Mouse (Mus musculus) gonadal fat pad, adult 2 months (tissue): ENCODE data around the gene Tectb. TPM values are rescaled to one million over a fixed set of nuclear protein-coding genes. Genes with fewer than 3 reads are reported as not detected.
"Not testable (repeated sequence)": the region's sequence is repeated elsewhere in the genome, so short reads cannot be mapped to it uniquely, and the experiment has no call there.

ENCODE experiments used
- DNase-seq: peaks from one replicate; pipeline ENCODE4 v3.0.0-alpha.2; 2012; ENCODE audit warnings: low read depth
- polyA plus RNA-seq: library from polyadenylated mRNA; depleted of rRNA; stranded (reverse); fragments of >200 nt; gene quantifications from 2 replicates; pipeline ENCODE4 v1.2.3, GENCODE M21; 2012; rRNA removed

Gene Tectb
- polyA plus RNA-seq, result 0.11 and 0.26 TPM in 2 replicates

- no peak for DNase-seq
Observed at GRCm38 (mm10) chr19:55180433-55180832, at the start of gene Tectb. Gene Tectb, plus strand, starts transcription at chr19:55180733.

GRCm38 (mm10) chr19:55131747-55132146 is 48.8 kb upstream of the Tectb start:
- DNase-seq, result no peak

- DNase-seq, result no peak
Observed at GRCm38 (mm10) chr19:55132476-55132875, 48.1 kb upstream of the Tectb start.

- DNase-seq, result peak; percentile 56
Observed at GRCm38 (mm10) chr19:55134521-55134920, 46.0 kb upstream of the Tectb start.

- no peak for DNase-seq
Observed at GRCm38 (mm10) chr19:55135918-55136317, 44.6 kb upstream of the Tectb start.

GRCm38 (mm10) chr19:55136693-55137427 is 43.7 kb upstream of the Tectb start:
- DNase-seq, result no peak

GRCm38 (mm10) chr19:55137884-55138283 is 42.6 kb upstream of the Tectb start:
- DNase-seq, result no peak

GRCm38 (mm10) chr19:55138506-55138905 is 42.0 kb upstream of the Tectb start:
- DNase-seq, result no peak

GRCm38 (mm10) chr19:55139301-55139700 is 41.2 kb upstream of the Tectb start:
- DNase-seq, result peak; percentile 100

- DNase-seq, result no peak
Observed at GRCm38 (mm10) chr19:55143391-55144300, 36.9 kb upstream of the Tectb start.

- no peak for DNase-seq
Observed at GRCm38 (mm10) chr19:55144691-55145090, 35.8 kb upstream of the Tectb start.

GRCm38 (mm10) chr19:55145136-55145535 is 35.4 kb upstream of the Tectb start:
- DNase-seq, result no peak

- DNase-seq, result no peak
Observed at GRCm38 (mm10) chr19:55147568-55147967, 33.0 kb upstream of the Tectb start.

GRCm38 (mm10) chr19:55148109-55148508 is 32.4 kb upstream of the Tectb start:
- no peak for DNase-seq

- no peak for DNase-seq
Observed at GRCm38 (mm10) chr19:55149646-55150045, 30.9 kb upstream of the Tectb start.

- DNase-seq, result not testable (repeated sequence)
Observed at GRCm38 (mm10) chr19:55152274-55152673, 28.3 kb upstream of the Tectb start.

GRCm38 (mm10) chr19:55152983-55153382 is 27.6 kb upstream of the Tectb start:
- DNase-seq, result no peak

GRCm38 (mm10) chr19:55157029-55157428 is 23.5 kb upstream of the Tectb start:
- DNase-seq, result no peak

GRCm38 (mm10) chr19:55158606-55159005 is 21.9 kb upstream of the Tectb start:
- no peak for DNase-seq

GRCm38 (mm10) chr19:55159826-55160225 is 20.7 kb upstream of the Tectb start:
- no peak for DNase-seq

- DNase-seq, result no peak
Observed at GRCm38 (mm10) chr19:55162271-55162670, 18.3 kb upstream of the Tectb start.

- no peak for DNase-seq
Observed at GRCm38 (mm10) chr19:55164162-55164561, 16.4 kb upstream of the Tectb start.
